Mouse (Mus musculus) urinary bladder, adult 2 months (tissue): ENCODE measurements around the gene Psmb1. TPM values are rescaled to one million over a fixed set of nuclear protein-coding genes. Genes with fewer than 3 reads are reported as not detected.
"Not testable (repeated sequence)": the region's sequence is repeated elsewhere in the genome, so short reads cannot be mapped to it uniquely, and the experiment has no call there.

Experiments used
- DNase-seq: peaks from one replicate; pipeline ENCODE4 v3.0.0; 2022; ENCODE audit warnings: low spot score
- polyA plus RNA-seq: library from polyadenylated mRNA; depleted of rRNA; stranded (reverse); fragments of >200 nt; gene quantifications from 2 replicates; pipeline ENCODE4 v1.2.3, GENCODE M21; 2012; rRNA removed

Gene Psmb1
- 145 and 185 TPM in 2 replicates for polyA plus RNA-seq

GRCm38 (mm10) chr17:15499656-15500394, at the start of gene Psmb1, which contains the start of gene Tbp:
Gene Psmb1 (minus strand): TSS chr17:15499751.
Gene Tbp (plus strand): TSS chr17:15499888.
- peak; percentile 85 for DNase-seq

- DNase-seq: no peak
These were observed 46.9 kb upstream of the Psmb1 start for GRCm38 (mm10) chr17:15546440-15546839.

DNA sequence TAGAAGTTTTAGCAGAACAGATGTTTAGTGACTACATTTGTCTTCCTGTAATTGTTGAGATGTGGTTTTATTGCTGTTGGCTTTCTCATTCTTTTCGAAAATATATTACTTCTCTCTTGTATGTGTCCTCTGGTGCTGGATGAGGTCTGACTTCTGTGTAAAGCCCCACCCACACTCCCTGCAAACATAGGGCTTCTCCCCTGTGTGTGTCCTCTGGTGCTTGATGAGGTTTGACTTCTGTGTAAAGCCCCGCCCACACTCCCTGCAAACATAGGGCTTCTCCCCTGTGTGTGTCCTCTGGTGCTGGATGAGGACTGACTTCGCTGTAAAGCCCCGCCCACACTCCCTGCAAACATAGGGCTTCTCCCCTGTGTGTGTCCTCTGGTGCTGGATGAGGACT, 44.3 kb upstream of the Psmb1 start:
- not testable (repeated sequence) for DNase-seq

DNA sequence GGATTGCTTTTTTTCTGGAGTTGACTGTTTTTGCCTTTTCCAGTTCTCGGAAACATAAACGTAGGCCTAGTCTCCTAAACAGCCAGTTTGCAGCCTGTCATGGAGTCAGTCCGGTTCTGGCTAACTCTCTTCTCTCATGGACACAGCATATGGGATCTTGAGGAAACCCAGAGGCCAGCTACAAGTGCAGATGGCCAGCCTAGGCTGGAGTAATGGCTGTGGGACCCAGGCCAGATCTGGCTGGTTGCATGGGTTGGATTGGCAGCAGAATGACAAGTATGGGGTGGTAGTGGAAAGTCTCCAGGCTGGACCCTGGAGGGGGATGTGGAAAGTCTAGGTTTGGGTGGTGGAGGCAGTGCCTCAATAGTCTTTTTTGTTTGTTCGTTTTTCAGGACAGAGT, 40.8 kb upstream of the Psmb1 start:
- no peak for DNase-seq

GRCm38 (mm10) chr17:15536457-15536904, 36.9 kb upstream of the Psmb1 start:
- no peak for DNase-seq

DNA sequence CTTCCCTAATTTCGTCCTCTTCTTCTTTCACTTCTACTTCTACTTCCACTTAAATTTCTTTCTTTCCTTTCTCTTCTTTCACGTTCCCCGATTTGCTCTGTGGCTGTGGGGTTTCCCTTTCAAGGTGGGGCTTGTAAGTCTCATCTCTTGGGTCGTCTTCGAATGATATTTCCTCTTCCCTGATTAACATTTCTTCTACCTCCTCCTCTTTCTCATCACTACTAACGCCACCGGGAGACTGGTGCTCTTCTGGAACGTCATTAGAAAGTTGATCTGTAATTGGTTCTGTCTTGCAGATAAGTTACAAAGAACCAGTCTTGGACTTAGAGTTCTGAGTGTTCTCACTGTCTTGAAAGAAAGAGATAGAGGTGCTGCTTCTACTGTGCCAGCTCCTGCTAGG, 36.4 kb upstream of the Psmb1 start:
- no peak for DNase-seq

GRCm38 (mm10) chr17:15535162-15535800, 35.7 kb upstream of the Psmb1 start:
- DNase-seq: no peak

- no peak for DNase-seq
These were observed 30.6 kb upstream of the Psmb1 start for GRCm38 (mm10) chr17:15530141-15530540.

GRCm38 (mm10) chr17:15528887-15529286, 29.3 kb upstream of the Psmb1 start:
- no peak for DNase-seq

DNA sequence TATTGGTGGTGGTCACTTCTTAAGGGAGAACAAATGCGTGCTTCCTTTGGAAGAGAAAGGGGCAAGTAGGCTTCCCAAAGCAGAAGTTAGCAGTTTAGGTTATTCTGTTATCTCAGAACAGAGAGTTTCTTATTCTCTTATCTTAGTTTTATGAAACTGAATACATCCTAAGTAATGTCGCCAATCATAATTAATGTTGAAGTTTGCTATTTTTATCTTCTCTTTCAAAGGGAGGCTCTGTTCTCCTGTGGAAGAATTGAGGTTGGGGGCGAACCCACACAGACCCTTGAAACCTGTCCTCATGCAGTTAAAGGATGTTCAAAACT, 28.2 kb upstream of the Psmb1 start:
- no peak for DNase-seq

DNA sequence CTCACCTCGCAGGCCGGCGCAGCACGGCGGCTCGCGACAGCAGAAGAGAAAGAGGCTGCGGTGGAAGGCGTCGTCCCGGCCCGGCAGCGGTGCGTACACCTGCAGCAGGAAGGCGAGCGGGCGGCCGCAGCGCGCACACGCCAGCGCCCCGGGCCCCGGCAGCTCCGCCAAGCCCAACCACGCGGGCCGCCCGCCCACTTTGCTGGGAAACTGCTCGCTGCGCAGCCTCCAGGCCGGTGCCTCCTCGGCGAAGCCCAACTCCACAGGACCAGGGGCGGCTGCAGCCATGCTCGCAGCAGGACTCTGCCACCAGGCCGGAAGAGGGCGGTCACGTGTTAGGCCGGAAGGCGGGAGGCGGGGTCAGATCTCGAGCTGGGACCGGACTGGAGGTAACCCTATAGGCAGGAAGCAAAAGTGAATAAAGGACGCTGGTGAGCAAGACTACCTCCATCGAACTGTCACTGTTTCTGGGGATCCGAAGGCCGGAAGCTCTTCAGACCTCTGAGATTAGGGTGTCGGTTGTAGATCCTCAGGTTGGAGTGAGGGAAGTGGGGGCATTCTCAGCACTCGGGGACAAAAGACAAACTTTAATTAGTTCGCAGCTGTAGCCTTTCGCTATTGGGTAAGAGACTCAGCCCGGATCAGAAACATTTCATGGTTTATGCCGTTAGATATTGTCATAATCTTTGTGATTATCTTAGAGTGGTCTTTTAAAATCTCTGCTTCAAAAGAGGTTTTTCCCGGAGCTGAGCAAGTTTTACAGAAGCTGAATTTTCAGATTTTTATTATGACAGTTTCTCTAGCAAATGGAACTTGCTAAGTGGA, 27.6 kb upstream of the Psmb1 start, which contains the start of gene Pdcd2:
Gene Pdcd2 (minus strand): TSS at position 316 of the 825 bp plus-strand sequence.
- DNase-seq: peak; percentile 90

DNA sequence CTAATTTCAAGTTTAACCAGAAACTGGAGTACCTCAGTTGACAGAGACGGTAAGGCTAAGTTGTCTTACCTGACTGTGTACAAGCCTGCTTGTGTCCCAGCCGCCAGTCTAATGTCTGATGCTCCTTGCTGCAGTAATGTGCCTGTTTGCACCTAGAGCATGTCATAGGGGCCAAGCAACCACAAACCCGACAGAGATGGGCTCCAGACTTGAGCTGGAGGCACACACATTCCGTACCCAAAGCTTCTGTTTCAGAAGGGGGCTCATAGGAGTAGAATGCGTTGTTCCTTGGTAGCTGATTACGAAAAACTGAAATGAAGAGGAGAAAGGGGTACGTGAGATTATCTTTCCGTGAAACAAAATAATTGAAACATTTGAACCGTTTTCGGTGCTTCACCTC, 26.8 kb upstream of the Psmb1 start:
- no peak for DNase-seq

DNA sequence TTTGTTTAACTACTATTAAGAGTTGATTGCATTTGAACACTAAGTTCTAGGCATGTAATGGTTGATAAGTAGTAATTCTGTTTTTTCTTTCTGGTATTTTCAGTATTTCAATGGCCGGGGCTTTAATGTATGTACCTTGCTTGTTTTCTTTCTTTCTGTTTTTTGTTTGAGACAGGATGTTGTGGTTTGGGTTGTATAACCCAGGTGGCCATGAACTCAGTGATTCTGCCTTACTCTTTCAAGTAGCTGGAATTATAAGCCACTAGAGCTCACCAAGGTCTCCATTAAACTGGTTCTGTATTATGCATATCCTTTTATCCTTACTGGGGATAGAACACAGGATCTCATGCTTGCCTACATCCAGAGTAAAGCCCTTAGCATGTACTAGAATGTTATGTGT, 19.2 kb upstream of the Psmb1 start:
- no peak for DNase-seq

- no peak for DNase-seq
These were observed 18.6 kb upstream of the Psmb1 start for GRCm38 (mm10) chr17:15518186-15518585.

- no peak for DNase-seq
These were observed 18.2 kb upstream of the Psmb1 start for GRCm38 (mm10) chr17:15517776-15518175.

DNA sequence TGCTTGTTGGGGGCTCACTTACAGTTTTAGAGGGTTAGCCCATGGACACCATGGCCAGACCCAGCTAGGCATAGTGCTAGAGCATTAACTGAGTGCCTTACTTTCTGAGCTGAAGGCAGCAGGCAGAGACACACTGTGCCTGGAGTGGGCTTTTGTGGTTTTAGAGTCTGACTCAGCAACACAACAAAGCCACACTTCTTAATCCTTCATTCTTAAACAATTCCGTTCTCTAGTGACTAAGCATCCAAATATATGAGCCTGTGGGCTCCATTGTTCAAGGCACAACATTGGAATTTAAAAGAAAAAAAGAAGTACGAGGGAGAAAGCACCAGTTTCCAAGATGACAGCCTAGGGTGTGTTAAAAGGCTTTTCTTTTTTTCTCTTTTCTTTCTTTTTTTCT, 11.1 kb upstream of the Psmb1 start:
- no peak for DNase-seq

DNA sequence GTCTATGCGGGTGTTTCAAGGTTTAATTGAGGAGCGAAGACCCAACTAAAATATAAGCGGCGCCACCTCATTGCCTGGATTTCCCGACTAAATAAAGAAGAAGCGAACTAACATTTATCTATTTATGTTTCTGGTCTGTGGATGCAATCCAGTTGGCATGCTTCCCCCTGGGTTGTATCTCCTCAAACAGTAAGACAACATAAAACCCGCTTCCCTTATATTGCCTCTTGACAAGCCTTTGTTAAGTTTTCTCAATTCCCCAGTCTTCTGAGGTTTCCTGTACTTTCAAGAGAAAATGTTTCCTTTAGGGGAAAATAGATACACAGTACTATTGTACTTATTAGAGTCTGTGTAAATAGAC, 818 bp downstream of the Psmb1 start:
- DNase-seq: no peak

DNA sequence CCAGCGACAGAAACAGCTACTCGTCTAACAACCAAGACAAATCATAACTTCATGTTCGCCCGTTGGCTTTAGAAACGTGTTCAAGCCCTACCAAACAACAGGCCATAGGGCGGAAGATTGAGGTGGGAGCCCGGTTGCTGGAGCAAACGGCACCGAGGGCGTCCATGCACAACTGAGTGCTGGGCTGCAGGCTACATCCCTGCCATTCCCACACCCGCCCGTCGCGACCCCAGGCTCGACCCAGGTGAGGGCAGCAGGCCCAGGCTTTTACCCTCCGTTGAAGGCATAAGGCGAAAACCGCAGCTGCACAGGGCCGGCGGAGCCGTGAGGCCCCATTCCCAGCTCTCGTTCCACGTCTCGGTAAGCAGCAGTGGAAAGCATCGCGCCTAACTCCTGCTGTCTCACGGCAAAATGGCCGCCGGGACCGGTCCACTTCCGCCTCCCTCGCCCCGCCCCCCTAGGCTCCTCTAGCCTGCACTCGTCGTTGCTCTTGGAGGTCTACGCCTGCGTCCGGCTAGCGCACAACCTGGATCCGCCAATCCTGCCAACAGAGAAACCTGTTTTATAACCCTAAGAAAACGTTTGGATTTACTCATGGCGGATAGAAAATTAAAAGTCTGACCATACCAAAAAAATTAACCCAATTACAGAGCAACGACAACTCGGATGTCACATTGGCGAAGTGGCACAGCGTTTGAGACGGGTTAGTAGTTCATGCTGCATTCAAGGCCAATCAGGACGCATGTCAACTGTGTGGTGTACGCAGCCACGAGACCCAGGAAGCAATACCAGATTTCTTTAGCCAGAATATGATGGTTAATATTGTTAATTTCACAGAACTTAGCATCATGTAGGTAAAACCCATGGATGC, 1.4 kb downstream of the Psmb1 start:
- peak; percentile 84 for DNase-seq

DNA sequence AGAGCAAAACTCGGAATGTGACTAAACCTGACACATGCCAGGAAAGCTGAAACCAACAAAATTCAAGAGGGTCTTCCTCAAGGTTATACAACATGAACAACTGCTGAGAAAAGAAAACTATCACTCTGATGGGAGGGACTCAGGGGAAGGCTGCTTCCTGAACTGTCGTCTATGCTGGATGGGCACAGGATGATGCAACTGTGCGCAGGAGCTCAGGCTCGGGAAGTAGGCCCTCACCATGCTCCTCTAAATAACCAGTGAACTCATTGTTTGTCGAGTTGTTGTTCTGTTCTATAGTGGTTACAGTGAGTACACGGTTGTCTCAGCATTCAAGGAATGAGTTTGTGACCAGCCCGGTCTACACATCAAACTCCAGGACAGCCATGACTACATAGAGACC, 9.0 kb downstream of the Psmb1 start:
- no peak for DNase-seq

DNA sequence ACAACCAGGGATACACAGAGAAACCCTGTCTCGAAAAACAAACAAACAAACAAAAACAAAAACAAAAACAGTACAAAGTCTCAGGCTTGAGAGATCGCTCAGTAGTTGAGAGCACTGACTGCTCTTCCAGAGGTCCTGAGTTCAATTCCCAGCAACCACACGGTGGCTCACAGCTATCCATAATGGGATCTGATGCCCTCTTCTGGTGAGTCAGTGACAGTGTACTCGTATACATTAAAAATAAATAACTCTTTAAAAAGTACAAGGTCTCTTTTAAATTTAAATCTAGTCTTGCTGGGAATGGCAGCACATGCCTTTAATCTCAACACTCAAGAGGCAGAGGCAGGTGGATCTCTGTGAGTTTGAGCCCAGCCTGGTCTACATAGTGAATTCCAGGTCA, 26.9 kb downstream of the Psmb1 start:
- DNase-seq: no peak

- peak; percentile 31 for DNase-seq
These were observed 31.9 kb downstream of the Psmb1 start for GRCm38 (mm10) chr17:15467669-15468068.
